Mouse (Mus musculus) lung, postnatal 0 days (tissue): Measurements from ENCODE around the gene Fmnl1. TPM values are rescaled to one million over a fixed set of nuclear protein-coding genes. Genes with fewer than 3 reads are reported as not detected.
"Not testable (repeated sequence)": the region's sequence is repeated elsewhere in the genome, so short reads cannot be mapped to it uniquely, and the experiment has no call there.

Experiments
- ATAC-seq: fragments of 200-750 bp; cut with Nextera tagmentation; 2 replicates; pipeline ENCODE4 v1.8.0; 2017; ENCODE audit warnings: moderate library complexity
- DNase-seq: peaks from one replicate; pipeline ENCODE4 v3.0.0-alpha.2; 2016; ENCODE audit warnings: low spot score
- H3K27ac ChIP-seq: fragments of 300-500 bp; sonication (generic); 2 replicates; pipeline ENCODE4 v1.5.1; 2014; ENCODE audit warnings: antibody characterized with exemption, mild to moderate bottlenecking, low read length, mixed read lengths
- H3K27me3 ChIP-seq: fragments of 300-500 bp; sonication (generic); replicated peaks from 2 replicates; pipeline ENCODE4 v1.6.1; 2014; ENCODE audit warnings: low read length, mixed read lengths; ENCODE audit not compliant: insufficient read depth
- H3K36me3 ChIP-seq: fragments of 300-500 bp; sonication (generic); 2 replicates; pipeline ENCODE4 v1.6.1; 2014; ENCODE audit warnings: low read length, mixed read lengths; ENCODE audit not compliant: insufficient read depth
- H3K4me1 ChIP-seq: fragments of 300-500 bp; sonication (generic); 2 replicates; pipeline ENCODE4 v1.6.1; 2014; ENCODE audit warnings: antibody characterized with exemption, low read depth, low read length, mixed read lengths; ENCODE audit not compliant: insufficient read depth
- H3K4me2 ChIP-seq: fragments of 300-500 bp; sonication (generic); replicated peaks from 2 replicates; pipeline ENCODE4 v1.6.1; 2014; ENCODE audit warnings: low read depth, mild to moderate bottlenecking, low read length, moderate library complexity, mixed read lengths
- H3K4me3 ChIP-seq: fragments of 300-500 bp; sonication (generic); 2 replicates; pipeline ENCODE4 v1.5.1; 2014; ENCODE audit warnings: low read depth, low read length
- H3K9ac ChIP-seq: fragments of 300-500 bp; sonication (generic); replicated peaks from 2 replicates; pipeline ENCODE4 v1.6.1; 2014; ENCODE audit warnings: low read depth, mild to moderate bottlenecking
- H3K9me3 ChIP-seq: fragments of 300-500 bp; sonication (generic); 2 replicates; pipeline ENCODE4 v1.6.1; 2016; ENCODE audit warnings: low read length, mixed read lengths
- CTCF ChIP-seq: IDR thresholded peaks from 2 replicates; pipeline ENCODE4 v1.5.1; 2016; ENCODE audit warnings: antibody characterized with exemption, mild to moderate bottlenecking
- EP300 ChIP-seq: IDR thresholded peaks from 2 replicates; pipeline ENCODE4 v1.6.1; 2016; ENCODE audit warnings: antibody characterized with exemption, mild to moderate bottlenecking, control low read depth
- WGBS: fragments of 180-500 bp; shearing (Covaris S2); extraction: QIAGEN DNeasy Blood & Tissue Kit; methylation state at CpG from one replicate; pipeline ENCODE4 v1.1.7; 2014; 5-methylcytosine and 5-hydroxymethylcytosine counted together
- polyA plus RNA-seq: library from polyadenylated mRNA; unstranded; fragments of >200 nt; fragmentation: Nextera tagmentation; extraction: Ambion mirVana; gene quantifications from 2 replicates; pipeline ENCODE4 v1.2.1, GENCODE M21; 2015

The Fmnl1 gene
- polyA plus RNA-seq, 1 experiment from 2014 or later = 4.1 TPM

DNA sequence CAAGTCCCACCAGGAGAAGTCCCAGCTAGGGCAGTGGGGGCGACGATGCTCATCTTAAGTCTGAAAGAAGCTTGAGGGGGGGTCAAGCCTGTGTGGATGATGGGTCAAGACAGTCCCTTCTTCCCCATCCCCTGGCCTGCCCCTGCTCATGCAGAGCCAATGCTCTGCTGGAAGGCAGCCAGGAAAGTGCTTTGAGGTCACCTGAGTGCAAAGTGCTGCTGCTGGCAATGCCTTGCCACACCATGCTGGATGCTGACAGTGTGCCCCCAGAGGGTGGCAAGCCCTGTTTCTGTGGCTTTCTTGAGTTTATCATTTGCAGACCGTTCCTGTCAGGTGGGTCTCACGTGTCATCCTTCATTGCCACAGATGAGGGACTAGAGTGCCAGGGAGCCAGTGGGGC lies 49.1 kb downstream of the Fmnl1 start:
- 83% methylated on average over 4 of the region's 4 CpGs for WGBS
- Histone ChIP-seq H3K9ac (no peak overlapping the region), H3K27ac (no peak overlapping the region), H3K36me3 (peaks cover 15% of the 10 kb centered on the region), H3K27me3 (0 out of 2 replicates have a peak, but pooled peaks cover 3% of the 10 kb centered on the region), H3K4me2 (no peak overlapping the region), H3K4me3 (no peak overlapping the region), H3K9me3 (no peaks in the 10 kb centered on the region), H3K4me1 (peaks cover 5% of the 10 kb centered on the region; the same call in 1 of the 2 replicates)
- no peak for TF ChIP-seq EP300
- TF ChIP-seq CTCF = no peak
- ATAC-seq (no peak), DNase-seq (no peak)

DNA sequence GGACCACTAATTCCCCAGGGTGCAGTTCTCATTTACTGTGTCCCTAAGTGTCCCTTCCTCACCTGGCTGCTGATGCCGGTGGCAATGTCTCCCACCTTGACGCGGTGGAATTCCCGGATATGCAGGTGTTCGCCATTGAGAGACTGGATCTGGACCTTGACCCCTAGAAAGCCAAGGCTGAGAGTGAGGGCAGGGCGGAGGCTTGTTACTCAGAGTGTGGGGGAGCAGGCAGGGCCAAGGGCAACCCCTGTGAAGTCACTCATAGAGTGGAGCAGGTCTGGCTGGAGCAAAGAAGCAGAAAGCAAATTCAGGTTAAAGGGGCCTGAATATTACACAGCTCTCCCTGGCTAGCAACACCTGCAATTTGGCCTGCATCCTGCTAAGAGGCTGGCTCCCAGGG lies 50.5 kb downstream of the Fmnl1 start:
- 0 out of 2 replicates have a peak, but pooled peaks cover 3% of the 10 kb centered on the region for H3K27me3 ChIP-seq
- H3K36me3 ChIP-seq = peaks cover 19% of the 10 kb centered on the region
- H3K4me2 ChIP-seq = no peak overlapping the region
- DNase-seq = no peak
- no peak for TF ChIP-seq CTCF
- TF ChIP-seq EP300 = no peak
- H3K27ac ChIP-seq = no peak overlapping the region
- H3K4me3 ChIP-seq = no peak overlapping the region
- no peak overlapping the region for H3K9ac ChIP-seq
- peaks cover 5% of the 10 kb centered on the region; the same call in 1 of the 2 replicates for H3K4me1 ChIP-seq
- no peaks in the 10 kb centered on the region for H3K9me3 ChIP-seq
- 91% methylated on average over 6 of the region's 6 CpGs for WGBS
- ATAC-seq = no peak

DNA sequence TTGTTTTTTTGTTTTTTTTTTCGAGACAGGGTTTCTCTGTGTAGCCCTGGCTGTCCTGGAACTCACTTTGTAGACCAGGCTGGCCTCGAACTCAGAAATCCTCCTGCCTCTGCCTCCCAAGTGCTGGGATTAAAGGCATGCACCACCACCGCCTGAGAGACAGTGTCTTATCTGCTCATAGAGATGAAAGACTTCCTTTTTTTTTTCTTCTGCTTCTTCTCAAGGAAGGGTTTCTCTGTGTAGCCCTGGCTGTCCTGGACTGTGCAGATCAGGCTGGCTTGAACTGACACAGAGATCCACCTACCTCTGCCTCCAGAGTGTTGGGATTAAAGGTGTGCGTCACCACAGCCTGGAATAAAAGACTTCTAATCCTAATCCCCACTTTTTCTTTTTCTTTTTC lies 51.8 kb downstream of the Fmnl1 start:
- H3K9ac ChIP-seq, DNase-seq, H3K27ac ChIP-seq, H3K27me3 ChIP-seq, H3K9me3 ChIP-seq, H3K4me3 ChIP-seq, H3K4me1 ChIP-seq, H3K4me2 ChIP-seq, ATAC-seq: not testable (repeated sequence)
- peaks cover 24% of the 10 kb centered on the region for H3K36me3 ChIP-seq
- 90% methylated on average over 4 of the region's 4 CpGs for WGBS

DNA sequence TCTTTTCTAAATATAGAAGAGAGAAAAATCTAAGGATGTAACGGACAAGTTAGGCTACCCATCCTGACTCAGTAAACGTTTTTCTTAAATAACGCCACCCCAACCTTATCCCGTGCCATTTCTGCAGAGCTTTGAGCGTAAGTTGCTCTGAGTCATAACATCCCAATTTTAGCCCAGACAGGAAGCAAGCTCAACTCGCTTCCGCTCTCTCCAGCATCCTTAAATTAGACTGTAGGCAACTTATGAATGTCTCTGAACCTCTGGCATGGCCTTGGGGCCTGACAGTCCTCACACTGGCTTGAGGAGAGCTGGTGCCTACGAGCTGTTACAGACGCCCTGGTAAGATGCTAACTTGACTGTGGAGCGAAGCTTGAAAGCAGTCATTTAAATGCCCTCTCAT lies 52.5 kb downstream of the Fmnl1 start:
- Histone ChIP-seq H3K9me3 (no peaks in the 10 kb centered on the region), H3K4me3 (no peak overlapping the region), H3K9ac (no peak overlapping the region), H3K27ac (no peak overlapping the region), H3K27me3 (0 out of 2 replicates have a peak, but pooled peaks cover 3% of the 10 kb centered on the region), H3K4me1 (peaks cover under 1% of the 10 kb centered on the region; the same call in 1 of the 2 replicates), H3K4me2 (no peak overlapping the region), H3K36me3 (peaks cover 24% of the 10 kb centered on the region)
- TF ChIP-seq CTCF (no peak), EP300 (no peak)
- DNase-seq = no peak
- peak; percentile 34 for ATAC-seq
- 73% methylated on average over 10 of the region's 10 CpGs for WGBS

DNA sequence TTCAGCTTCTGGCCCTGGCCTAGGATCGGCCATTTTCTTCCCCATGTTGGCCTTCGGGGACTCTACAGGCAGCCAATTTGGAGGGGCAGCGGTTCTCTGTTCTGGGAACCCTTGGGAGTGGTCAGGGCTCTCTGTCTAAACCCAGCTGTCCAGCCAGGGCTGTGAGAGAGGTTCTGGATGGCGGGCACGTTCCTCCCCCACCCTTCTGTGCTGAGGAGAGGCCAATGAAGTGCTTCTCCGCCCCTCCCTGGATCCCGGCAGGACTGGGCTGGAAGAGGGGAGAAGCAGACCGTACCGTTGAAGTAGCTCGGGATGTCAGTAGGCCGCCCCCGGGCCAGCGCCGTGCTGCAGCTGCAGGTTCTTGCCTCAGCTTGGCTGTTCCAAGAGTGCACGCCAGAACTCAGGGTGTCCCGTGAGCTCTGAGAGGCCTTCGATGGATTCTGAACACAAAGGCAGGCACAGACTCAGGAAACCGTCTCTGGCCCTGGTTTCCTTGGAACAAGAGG lies 53.1 kb downstream of the Fmnl1 start:
- ATAC-seq (no peak), DNase-seq (no peak)
- TF ChIP-seq EP300 (no peak), CTCF (no peak)
- Histone ChIP-seq H3K4me3 (no peak overlapping the region), H3K27me3 (no peaks in the 10 kb centered on the region), H3K4me2 (no peak overlapping the region), H3K27ac (no peak overlapping the region), H3K9ac (no peak overlapping the region), H3K36me3 (peaks cover 27% of the 10 kb centered on the region), H3K4me1 (no peaks in the 10 kb centered on the region), H3K9me3 (no peaks in the 10 kb centered on the region)
- WGBS = 70% methylated on average over 18 of the region's 18 CpGs

DNA sequence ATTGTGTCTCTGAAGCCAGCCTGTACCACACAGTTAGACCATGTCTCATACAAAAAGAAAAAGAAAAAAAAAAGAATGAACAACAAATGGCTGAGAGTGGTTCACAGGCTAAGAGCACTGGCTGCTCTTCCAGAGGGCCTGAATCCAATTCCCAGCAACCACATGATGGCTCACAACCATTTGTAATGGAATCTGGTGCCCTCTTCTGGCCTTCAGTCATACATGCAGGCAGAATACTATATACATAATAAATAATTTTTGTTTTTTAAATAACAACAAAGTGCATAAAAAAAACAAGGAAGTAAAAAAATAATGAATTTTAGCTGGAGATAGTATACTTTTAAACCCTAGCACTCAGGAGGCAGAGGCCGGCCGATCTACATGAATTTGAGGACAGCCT lies 58.7 kb downstream of the Fmnl1 start:
- no peak for TF ChIP-seq EP300
- TF ChIP-seq CTCF = peak; percentile 33
- Histone ChIP-seq H3K27me3 (no peaks in the 10 kb centered on the region), H3K27ac (no peak overlapping the region), H3K9ac (no peak overlapping the region), H3K9me3 (no peaks in the 10 kb centered on the region), H3K36me3 (peaks cover 29% of the 10 kb centered on the region), H3K4me1 (no peaks in the 10 kb centered on the region), H3K4me2 (no peak overlapping the region), H3K4me3 (no peak overlapping the region)
- WGBS = 100% methylated on average over 2 of the region's 2 CpGs
- DNase-seq (no peak), ATAC-seq (no peak)

DNA sequence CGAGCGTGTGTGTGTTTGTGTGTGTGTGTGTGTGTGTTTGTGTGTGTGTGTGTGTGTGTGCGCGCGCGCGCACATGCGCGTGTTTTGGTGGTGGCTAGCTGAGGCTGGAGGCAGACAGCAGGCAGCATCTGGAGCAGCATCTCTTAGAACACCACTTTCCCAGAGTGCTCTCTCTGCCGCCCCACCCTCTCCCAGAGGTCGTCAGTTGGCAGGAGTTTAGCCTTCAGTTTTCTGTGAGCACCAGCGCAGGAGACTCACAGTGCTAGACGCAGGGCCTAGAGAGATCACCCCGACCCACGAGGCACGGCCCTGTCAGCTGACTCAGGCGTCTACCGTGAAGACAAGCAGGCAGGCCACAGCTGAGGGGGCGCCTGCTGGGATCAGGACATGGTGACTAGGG lies 59.7 kb downstream of the Fmnl1 start:
- H3K4me2 ChIP-seq = no peak overlapping the region
- no peak overlapping the region for H3K27ac ChIP-seq
- DNase-seq (no peak), ATAC-seq (no peak)
- H3K27me3 ChIP-seq = no peaks in the 10 kb centered on the region
- H3K4me1 ChIP-seq = no peaks in the 10 kb centered on the region
- TF ChIP-seq CTCF (no peak), EP300 (no peak)
- H3K36me3 ChIP-seq = peaks cover 22% of the 10 kb centered on the region; the same call in 1 of the 2 replicates
- no peak overlapping the region for H3K9ac ChIP-seq
- WGBS = 84% methylated on average over 19 of the region's 19 CpGs
- H3K4me3 ChIP-seq = no peak overlapping the region
- no peaks in the 10 kb centered on the region for H3K9me3 ChIP-seq
